Mouse (Mus musculus) liver, embryonic 15.5 days (tissue): Measurements from ENCODE around the gene Myrf. TPM values are rescaled to one million over a fixed set of nuclear protein-coding genes. Genes with fewer than 3 reads are reported as not detected.
A peak's percentile ranks its signal among the peaks of the same experiment; 100 is the strongest.

Source experiments
- ATAC-seq: fragments of 200-750 bp; cut with Nextera tagmentation; 2 replicates; pipeline ENCODE4 v1.8.0; 2017; ENCODE audit warnings: moderate number of reproducible peaks, mild to moderate bottlenecking, moderate library complexity; ENCODE audit not compliant: insufficient read depth
- H3K27ac ChIP-seq: fragments of 300-500 bp; sonication (generic); replicated peaks from 2 replicates; pipeline ENCODE4 v1.5.1; 2015; ENCODE audit warnings: mild to moderate bottlenecking, inconsistent platforms
- H3K27me3 ChIP-seq: fragments of 300-500 bp; sonication (generic); 2 replicates; pipeline ENCODE4 v1.6.1; 2015; ENCODE audit warnings: mild to moderate bottlenecking, inconsistent platforms
- H3K36me3 ChIP-seq: fragments of 300-500 bp; sonication (generic); replicated peaks from 2 replicates; pipeline ENCODE4 v1.6.1; 2015; ENCODE audit warnings: moderate library complexity, mild to moderate bottlenecking, inconsistent platforms
- H3K4me1 ChIP-seq: fragments of 300-500 bp; sonication (generic); replicated peaks from 2 replicates; pipeline ENCODE4 v1.6.1; 2015; ENCODE audit warnings: inconsistent platforms
- H3K4me2 ChIP-seq: fragments of 300-500 bp; sonication (generic); 2 replicates; pipeline ENCODE4 v1.6.1; 2015; ENCODE audit warnings: moderate library complexity, mild to moderate bottlenecking, inconsistent platforms
- H3K4me3 ChIP-seq: fragments of 300-500 bp; sonication (generic); replicated peaks from 2 replicates; pipeline ENCODE4 v1.5.1; 2015; ENCODE audit warnings: mild to moderate bottlenecking, inconsistent platforms
- H3K9ac ChIP-seq: fragments of 300-500 bp; sonication (generic); 2 replicates; pipeline ENCODE4 v1.6.1; 2015; ENCODE audit warnings: moderate library complexity, mild to moderate bottlenecking, inconsistent platforms
- H3K9me3 ChIP-seq: fragments of 300-500 bp; sonication (generic); replicated peaks from 2 replicates; pipeline ENCODE4 v1.6.1; 2016; ENCODE audit warnings: inconsistent platforms
- whole genome bisulfite sequencing: fragments of 180-500 bp; shearing (Covaris S2); methylation state at CpG from one replicate; pipeline ENCODE4 v1.1.7; 2015; ENCODE audit warnings: mixed read lengths; ENCODE audit not compliant: insufficient replicate concordance; 5-methylcytosine and 5-hydroxymethylcytosine counted together
- polyA plus RNA-seq: library from polyadenylated mRNA; unstranded; fragments of >200 nt; fragmentation: Nextera tagmentation; extraction: Ambion mirVana; gene quantifications from 2 replicates; pipeline ENCODE4 v1.2.1, GENCODE M21; 2015

Gene Myrf
- 2.6 and 3.2 TPM in 2 replicates for polyA plus RNA-seq

DNA sequence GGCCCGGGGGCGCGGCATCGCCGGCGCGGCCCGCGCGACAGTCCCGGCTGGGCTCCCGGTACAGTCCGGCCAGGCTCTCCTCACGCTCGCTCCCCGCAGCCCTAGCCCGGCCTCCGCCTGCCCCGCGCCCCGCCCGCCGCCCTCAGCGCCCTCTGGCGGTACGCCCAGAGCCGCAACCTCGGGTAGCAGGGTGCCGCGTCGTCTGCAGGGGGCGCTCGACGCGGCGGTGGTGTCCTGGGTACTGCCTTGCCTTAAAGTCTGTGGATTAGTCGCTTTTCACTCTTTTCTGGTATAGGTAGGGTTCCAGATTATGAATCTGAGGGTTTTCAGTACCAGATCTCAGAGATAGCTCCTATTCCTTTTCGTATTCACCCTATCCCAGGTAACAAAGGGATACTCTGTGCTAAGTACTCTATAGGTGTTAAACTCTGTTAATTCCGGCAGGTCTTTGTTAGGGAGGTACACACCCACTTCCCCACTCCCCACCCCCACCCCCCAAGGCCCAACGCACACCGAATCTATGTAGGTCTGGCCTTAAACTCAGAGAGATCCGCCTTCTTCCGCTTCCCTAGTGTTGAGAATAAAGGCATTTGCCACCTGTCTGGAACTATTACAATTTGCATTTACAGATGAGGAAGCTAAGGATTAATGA lies at the start of gene Myrf:
Gene Myrf (minus strand): TSS at position 95 of the 652 bp plus-strand sequence.
- Histone ChIP-seq H3K4me2 (peak within 1 kb of the TSS; percentile 81), H3K4me3 (peak within 1 kb of the TSS; percentile 55), H3K36me3 (no peaks in the 10 kb centered on the region), H3K9me3 (no peaks in the 10 kb centered on the region), H3K4me1 (peaks cover 34% of the 10 kb centered on the region), H3K27me3 (peaks cover 23% of the 10 kb centered on the region), H3K9ac (peak within 1 kb of the TSS; percentile 53; the same call in 1 of the 2 replicates), H3K27ac (no peak within 1 kb of the TSS)
- 7% methylated on average over 43 of the region's 43 CpGs for WGBS
- ATAC-seq: peak; percentile 73

DNA sequence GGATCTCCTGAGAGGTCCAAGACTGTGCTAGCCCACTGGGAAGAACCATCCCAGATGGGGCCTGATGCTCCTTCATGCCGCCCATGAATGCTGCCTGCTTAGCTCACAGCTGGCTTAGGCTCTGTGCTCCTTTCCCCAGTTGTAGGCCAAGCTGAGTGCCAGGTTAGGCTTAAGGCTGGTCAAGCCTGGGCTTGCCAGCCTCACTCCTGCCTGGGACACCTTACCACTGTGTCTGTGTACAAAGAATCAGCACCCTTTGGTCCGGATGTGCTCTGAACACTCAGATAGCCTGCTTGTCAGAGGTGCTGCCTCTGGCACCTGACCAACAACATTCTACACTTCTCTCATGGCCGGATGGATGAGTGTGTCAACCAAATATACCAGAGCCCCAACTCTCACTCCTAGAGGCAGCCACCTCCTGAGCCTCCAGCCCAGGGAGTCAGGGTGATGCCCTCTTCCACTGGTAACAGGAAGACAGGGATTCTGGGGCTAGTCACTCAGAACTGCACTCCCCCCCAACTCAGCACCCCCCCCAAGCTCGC lies 49.1 kb upstream of the Myrf start:
- no peak overlapping the region for H3K9ac ChIP-seq
- H3K9me3 ChIP-seq: no peaks in the 10 kb centered on the region
- WGBS: 42% methylated on average over 4 of the region's 4 CpGs
- H3K4me3 ChIP-seq: no peak overlapping the region
- H3K27me3 ChIP-seq: 0 out of 2 replicates have a peak, but pooled peaks cover 2% of the 10 kb centered on the region
- H3K4me1 ChIP-seq: peaks cover 28% of the 10 kb centered on the region
- peak; percentile 19 for ATAC-seq
- no peaks in the 10 kb centered on the region for H3K36me3 ChIP-seq
- no peak overlapping the region for H3K27ac ChIP-seq
- H3K4me2 ChIP-seq: no peak overlapping the region

DNA sequence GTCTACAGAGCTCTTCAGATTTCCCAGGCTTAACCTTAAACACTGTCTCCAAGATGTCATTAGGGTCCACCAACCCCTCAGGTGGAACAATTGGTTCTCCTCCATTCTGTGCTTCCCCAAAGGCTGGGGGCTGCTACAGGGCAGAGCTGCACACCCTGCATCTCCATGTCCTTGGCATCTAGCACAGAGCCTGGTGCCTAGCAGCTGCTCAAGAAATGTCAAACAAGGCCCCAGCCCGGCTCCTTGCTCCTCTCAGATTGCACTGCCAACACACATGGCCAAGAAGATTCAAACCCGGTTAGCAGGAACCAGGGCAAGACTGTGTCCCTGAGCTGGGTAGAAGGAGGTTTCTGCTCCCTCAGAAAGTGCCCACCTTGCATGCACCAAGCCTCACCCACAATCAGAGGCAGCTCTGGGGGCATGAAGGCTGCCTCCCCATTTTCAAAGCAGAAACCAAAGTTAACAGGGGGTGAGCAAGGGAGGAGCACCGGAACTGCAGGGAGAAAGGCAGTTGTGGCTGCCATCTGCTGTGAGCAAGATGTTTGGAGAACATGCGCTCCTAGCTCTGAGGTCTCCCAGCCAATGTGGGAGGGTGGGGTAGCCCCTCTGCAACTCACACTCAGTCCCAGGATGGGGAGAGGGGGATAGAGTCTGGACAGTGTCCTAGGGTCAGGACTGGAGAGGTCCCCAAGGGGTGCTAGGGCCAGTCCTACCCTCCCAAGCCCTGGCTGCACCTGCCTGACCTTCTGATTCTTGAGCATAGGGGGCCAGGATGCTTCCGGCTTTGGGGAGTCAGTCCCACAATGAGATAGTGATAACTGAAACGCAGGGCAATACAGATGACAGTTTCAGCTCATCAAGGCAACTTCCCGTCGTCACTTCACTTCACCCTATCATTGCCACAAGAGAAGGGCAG lies 47.8 kb upstream of the Myrf start:
- no peaks in the 10 kb centered on the region for H3K27me3 ChIP-seq
- H3K4me1 ChIP-seq: peaks cover 28% of the 10 kb centered on the region
- WGBS: 60% methylated on average over 8 of the region's 8 CpGs
- no peak overlapping the region for H3K9ac ChIP-seq
- H3K4me3 ChIP-seq: no peak overlapping the region
- no peak overlapping the region for H3K27ac ChIP-seq
- H3K9me3 ChIP-seq: no peaks in the 10 kb centered on the region
- H3K4me2 ChIP-seq: no peak overlapping the region
- ATAC-seq: no peak
- no peaks in the 10 kb centered on the region for H3K36me3 ChIP-seq

DNA sequence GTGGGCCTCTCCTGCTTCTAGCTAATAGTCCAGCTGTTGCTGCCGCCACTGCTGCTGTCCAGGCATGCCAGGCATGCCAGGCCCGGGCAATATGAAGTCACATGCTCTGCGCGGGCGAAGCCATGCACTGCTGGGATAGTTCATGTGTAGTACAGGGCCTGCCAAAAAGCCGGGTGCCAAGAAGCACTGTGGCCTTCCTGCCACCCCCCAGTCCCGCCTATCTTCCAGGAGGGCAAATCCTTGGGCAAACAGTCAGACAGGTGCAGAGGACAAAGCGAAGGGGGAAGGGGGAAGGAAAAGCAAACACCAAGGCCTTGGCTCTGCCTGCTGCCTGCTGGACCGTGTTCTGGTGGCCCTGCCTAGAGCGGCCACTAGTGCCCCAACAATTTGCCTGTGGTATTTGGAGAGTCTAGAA lies 45.9 kb upstream of the Myrf start:
- H3K27me3 ChIP-seq: no peaks in the 10 kb centered on the region
- H3K4me2 ChIP-seq: no peak overlapping the region
- no peaks in the 10 kb centered on the region for H3K36me3 ChIP-seq
- ATAC-seq: no peak
- 64% methylated on average over 10 of the region's 10 CpGs for WGBS
- H3K27ac ChIP-seq: no peak overlapping the region
- H3K9ac ChIP-seq: no peak overlapping the region
- H3K4me1 ChIP-seq: peaks cover 25% of the 10 kb centered on the region
- H3K9me3 ChIP-seq: no peaks in the 10 kb centered on the region
- no peak overlapping the region for H3K4me3 ChIP-seq

DNA sequence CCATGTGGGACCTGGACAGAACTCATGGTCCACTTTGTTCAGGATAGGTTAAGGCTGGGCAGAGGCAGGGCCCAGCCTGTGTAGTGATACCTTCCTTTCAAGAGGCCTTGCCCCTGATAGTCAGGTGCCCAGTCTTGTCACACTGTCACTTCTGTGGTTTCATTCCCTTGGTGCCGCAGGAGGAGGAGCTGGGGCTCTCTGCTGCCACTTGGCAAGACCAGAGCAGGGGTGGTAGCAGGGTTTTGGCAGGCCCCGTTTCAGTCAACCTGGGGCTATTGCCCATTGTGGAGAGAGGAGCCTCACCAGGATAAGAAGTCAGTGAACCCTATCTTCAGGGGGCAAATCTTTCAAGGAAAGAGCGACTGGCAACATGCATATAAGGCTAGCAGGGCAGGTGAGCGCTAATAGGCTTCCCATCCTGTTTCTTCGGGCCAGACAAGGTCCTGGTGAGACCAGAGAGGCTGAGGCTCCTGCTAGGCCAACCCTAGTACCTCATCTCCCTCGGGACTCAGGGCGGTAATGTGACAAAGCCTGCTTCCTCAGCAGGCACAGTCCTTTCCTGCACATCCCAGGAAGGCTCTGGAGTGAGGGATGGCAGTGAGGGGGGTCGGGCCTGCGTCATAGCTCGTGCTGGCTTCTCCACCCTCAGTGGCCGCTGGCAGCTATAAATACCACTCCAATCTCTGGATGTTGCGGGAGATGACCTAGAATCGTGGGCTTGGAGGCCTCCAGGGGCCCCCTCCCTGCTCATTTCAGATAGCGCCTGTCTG lies 40.4 kb upstream of the Myrf start:
- 48% methylated on average over 14 of the region's 14 CpGs for WGBS
- H3K36me3 ChIP-seq: no peaks in the 10 kb centered on the region
- H3K4me3 ChIP-seq: no peak overlapping the region
- no peak overlapping the region for H3K9ac ChIP-seq
- no peaks in the 10 kb centered on the region for H3K9me3 ChIP-seq
- peaks cover 19% of the 10 kb centered on the region for H3K4me1 ChIP-seq
- no peak for ATAC-seq
- no peaks in the 10 kb centered on the region for H3K27me3 ChIP-seq
- H3K4me2 ChIP-seq: no peak overlapping the region
- H3K27ac ChIP-seq: no peak overlapping the region

DNA sequence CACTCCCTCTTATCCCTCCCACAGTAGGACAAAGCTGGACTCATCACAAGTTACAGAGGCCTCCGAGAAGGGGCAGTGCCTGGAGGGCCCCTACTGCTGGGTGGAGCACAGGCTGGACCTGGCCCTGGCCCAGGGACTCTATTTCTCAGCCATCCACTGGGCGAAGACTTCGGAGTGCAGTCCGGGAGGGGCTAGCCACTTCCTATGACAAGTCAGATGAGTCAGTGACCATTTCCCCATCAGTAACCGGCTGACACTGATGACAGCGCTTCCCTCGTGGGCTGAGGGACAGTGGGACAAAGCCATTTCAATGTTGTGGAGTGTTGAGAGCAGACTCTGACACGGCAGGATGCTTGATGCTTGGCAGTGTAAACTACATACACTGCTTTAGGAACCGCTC lies 39.1 kb upstream of the Myrf start:
- no peak; the same call in 1 of the 2 replicates for ATAC-seq
- Histone ChIP-seq H3K27me3 (no peaks in the 10 kb centered on the region), H3K4me1 (peaks cover 19% of the 10 kb centered on the region), H3K36me3 (no peaks in the 10 kb centered on the region), H3K9ac (no peak overlapping the region), H3K4me3 (no peak overlapping the region), H3K4me2 (no peak overlapping the region), H3K27ac (no peak overlapping the region), H3K9me3 (no peaks in the 10 kb centered on the region)
- WGBS: 40% methylated on average over 9 of the region's 9 CpGs

DNA sequence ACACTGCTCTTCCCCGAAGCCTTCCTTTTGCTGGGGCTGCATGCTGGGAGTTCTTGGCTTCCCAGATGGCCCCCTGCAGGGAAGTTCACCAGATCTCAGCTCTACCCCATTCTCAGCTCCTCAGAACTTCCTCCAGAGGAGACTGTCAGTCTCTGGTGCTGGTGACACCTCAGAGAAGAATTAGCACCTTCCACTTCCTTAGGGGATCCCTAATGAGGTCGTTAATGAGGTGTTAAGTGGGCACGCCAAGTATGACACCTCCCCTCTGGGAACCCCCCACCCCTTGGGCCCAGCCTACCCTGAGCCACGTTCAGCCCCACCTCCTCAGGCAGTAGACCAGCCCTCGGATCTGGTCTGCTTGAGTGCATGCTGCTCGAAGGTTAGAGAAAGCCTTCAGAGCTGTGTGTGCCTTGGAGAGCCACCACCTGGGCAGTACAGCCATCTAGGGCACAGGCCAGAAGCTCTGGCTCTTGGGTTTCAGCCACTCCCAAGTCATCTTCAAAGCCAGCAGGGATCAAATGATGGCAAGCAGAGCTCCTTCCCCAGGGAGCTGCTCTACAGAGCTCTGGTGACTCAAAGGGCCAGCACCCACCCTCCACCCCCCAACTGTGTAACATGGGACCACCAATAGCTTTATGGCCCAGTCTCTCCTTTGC lies 38.2 kb upstream of the Myrf start:
- no peak for ATAC-seq
- H3K36me3 ChIP-seq: no peaks in the 10 kb centered on the region
- no peak overlapping the region for H3K27ac ChIP-seq
- 26% methylated on average over 6 of the region's 6 CpGs for WGBS
- no peak overlapping the region for H3K4me2 ChIP-seq
- H3K4me3 ChIP-seq: no peak overlapping the region
- no peaks in the 10 kb centered on the region for H3K27me3 ChIP-seq
- H3K9me3 ChIP-seq: no peaks in the 10 kb centered on the region
- peaks cover 19% of the 10 kb centered on the region for H3K4me1 ChIP-seq
- no peak overlapping the region for H3K9ac ChIP-seq

DNA sequence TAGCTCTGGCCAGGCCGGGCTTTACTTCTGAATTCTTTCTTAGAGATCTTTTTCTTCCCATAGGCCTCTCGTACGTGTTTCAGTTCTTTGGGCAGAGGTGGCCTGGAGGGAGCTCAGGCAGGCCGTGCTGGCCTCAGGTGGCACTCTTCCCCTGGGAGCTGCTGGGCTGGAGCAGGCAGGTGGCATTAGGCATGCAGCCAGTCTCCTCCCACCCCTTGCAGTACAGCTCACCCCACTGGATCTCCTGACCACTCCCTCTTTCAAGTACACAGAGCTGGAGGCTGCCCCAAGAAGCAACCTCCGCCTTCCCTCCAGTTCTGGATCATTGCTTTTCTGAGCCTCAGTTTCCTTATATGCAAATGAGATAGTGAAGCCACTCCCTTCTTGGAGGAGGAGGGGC lies 37.2 kb upstream of the Myrf start:
- no peak for ATAC-seq
- Histone ChIP-seq H3K4me2 (no peak overlapping the region), H3K4me1 (peaks cover 19% of the 10 kb centered on the region), H3K27me3 (no peaks in the 10 kb centered on the region), H3K27ac (no peak overlapping the region), H3K4me3 (no peak overlapping the region), H3K9me3 (no peaks in the 10 kb centered on the region), H3K9ac (no peak overlapping the region), H3K36me3 (no peaks in the 10 kb centered on the region)
- WGBS: 45% methylated on average over 5 of the region's 5 CpGs

DNA sequence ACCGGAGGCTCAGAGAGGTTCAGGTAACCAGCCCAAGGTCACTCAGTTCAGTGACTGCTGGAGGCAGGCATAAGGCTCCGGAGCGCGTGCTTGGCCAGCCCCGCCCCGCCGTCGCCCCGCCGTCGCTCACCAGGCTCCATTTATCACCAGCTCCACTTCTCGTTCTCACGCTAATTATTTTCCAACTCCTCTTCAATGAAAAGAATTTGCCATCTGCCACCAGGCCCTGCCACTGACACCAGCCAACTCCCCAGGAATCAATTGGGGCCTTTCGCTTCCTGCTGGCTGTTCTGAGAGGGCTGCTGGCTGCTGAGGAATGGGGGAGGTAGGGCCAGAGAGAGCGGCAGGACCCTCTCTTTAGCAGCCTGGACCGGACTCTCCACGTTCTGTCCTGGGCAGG lies 36.8 kb upstream of the Myrf start:
- H3K9ac ChIP-seq: no peak overlapping the region
- no peak overlapping the region for H3K4me3 ChIP-seq
- H3K9me3 ChIP-seq: no peaks in the 10 kb centered on the region
- 10% methylated on average over 17 of the region's 17 CpGs for WGBS
- ATAC-seq: no peak
- H3K27ac ChIP-seq: no peak overlapping the region
- no peaks in the 10 kb centered on the region for H3K27me3 ChIP-seq
- H3K4me2 ChIP-seq: no peak overlapping the region
- H3K36me3 ChIP-seq: no peaks in the 10 kb centered on the region
- peaks cover 19% of the 10 kb centered on the region for H3K4me1 ChIP-seq

DNA sequence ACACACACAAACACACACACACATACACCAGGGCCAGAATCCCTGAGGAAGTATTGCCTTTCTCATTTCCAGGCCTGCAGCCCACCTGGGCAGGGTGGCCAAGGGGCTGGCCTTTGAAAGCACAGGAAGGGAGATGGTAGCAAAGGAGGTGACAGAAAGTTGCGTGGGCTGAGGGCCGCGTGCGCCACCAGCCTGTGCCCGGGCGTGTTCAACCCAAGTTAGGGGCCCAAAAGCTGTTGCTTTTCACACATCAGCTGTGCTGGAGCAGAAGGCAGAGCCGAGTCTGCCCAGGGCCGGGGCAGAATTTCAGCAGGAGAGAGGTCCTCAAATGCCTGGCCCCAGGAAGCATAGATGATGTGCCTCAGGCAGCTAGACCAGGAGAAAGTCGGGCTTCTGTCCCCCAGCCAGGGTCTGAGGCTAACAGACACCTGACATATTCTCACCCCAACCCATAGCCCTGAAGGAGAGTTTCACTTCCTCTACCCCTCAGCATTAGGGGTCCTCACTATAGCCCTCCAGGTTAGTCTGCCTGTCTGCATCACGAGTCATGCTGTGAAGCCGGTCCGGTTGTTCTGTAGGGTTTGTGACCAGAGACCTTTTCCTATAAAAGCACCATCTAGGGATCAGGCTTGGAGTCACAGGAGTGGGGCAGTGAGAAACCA lies 36.1 kb upstream of the Myrf start:
- H3K4me1 ChIP-seq: peaks cover 19% of the 10 kb centered on the region
- H3K4me3 ChIP-seq: no peak overlapping the region
- no peaks in the 10 kb centered on the region for H3K9me3 ChIP-seq
- no peaks in the 10 kb centered on the region for H3K27me3 ChIP-seq
- no peak overlapping the region for H3K9ac ChIP-seq
- H3K4me2 ChIP-seq: no peak overlapping the region
- no peaks in the 10 kb centered on the region for H3K36me3 ChIP-seq
- ATAC-seq: no peak
- 66% methylated on average over 12 of the region's 12 CpGs for WGBS
- no peak overlapping the region for H3K27ac ChIP-seq
